Mouse (Mus musculus): ENCODE data around the gene Ercc8. TPM values are rescaled to one million over a fixed set of nuclear protein-coding genes. Genes with fewer than 3 reads are reported as not detected.

The Ercc8 gene
- polyA plus RNA-seq (2017; shearing (Covaris generic)), result 8.1 TPM

GRCm38 (mm10) chr13:108158465-108159240, at the start of gene Ercc8, which contains the start of gene Ndufaf2:
Gene Ercc8, plus strand, starts transcription at chr13:108158731.
Gene Ndufaf2, minus strand, starts transcription at chr13:108158623.

GRCm38 (mm10) chr13:108214081-108214484, 55.6 kb downstream of the Ercc8 start, which contains the start of gene Elovl7:
Gene Elovl7, plus strand, starts transcription at chr13:108214404.

Other genes starting within 250 kb of the Ercc8 start
- 34.2 TPM for gene Smim15, start 114.3 kb upstream of the Ercc8 start, polyA plus RNA-seq (2017; shearing (Covaris generic))
- 15.0 TPM for gene Ndufaf2, start 108 bp upstream of the Ercc8 start, polyA plus RNA-seq (2017; shearing (Covaris generic))
- gene Elovl7, start 55.7 kb downstream of the Ercc8 start, polyA plus RNA-seq (2017; shearing (Covaris generic)), result 5.3 TPM
- 1.6 TPM for gene Depdc1b, start 157.6 kb downstream of the Ercc8 start, polyA plus RNA-seq (2017; shearing (Covaris generic))